Mouse (Mus musculus): ENCODE data around the gene Olfr419.
A peak's percentile ranks its signal among the peaks of the same experiment; 100 is the strongest.

The Olfr419 gene

DNA sequence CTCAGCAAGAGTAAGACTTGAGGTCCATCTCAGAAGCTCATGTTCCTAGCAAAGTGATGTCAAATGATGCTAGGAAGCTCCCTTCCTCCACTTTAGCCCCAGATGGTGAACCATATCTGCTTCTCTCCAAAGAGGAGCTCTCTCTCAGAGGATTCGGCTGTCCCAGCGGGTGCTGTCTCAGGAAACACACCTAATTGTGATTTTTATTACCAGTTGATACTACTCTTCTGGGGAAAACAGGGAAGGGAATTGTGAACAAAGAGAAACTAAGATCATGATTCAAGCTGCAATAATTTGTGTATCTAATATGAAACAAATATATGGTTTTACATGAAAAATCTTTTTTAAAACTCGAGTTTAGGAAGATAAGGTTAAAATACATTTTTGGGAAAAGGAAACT is at the start of gene Olfr419:
Gene Olfr419, minus strand, starts transcription at position 101 of the 400 bp plus-strand sequence.
- no peak for DNase-seq (ENCODE audit: inconsistent ontology term)

DNA sequence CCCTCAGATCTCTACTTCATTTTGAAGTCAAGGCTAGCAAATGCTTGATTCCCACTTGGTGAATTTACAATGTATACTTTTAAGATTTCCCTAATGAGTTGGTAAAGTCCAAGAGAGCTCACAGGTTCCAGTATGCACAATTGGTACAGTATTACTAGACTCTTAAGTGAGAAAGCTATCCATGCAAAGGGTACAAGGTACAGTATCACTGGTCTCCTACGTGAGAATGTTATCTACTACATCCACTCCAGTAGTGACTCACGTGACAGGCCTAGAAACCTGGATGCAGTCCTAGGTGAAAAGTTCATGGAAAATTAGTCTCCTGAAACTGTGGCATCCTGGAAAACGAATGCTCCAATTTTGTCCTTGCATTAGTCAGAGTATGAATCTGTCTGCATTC is 18.8 kb upstream of the Olfr419 start:
- DNase-seq (ENCODE audit: inconsistent ontology term): no peak

DNA sequence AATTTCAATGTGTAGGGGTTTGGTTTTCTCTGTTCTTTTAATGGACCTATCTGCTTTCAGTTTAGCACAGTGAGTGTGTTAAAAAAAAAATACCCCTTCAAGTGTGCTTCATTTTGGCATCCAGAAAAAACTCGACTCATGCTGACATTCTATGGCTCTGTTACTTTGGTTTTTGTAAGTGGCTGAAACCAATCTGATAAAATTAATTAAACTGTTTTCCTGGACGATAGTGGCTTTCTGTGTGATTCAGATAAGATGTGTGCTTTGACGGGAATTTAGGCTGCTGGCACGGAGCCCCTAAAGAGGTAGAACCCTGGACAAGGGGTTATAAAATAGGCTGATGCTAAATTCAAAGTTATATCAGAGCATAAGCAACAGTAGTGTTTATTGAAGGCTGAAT is 17.3 kb upstream of the Olfr419 start:
- no peak for DNase-seq (ENCODE audit: inconsistent ontology term)

DNA sequence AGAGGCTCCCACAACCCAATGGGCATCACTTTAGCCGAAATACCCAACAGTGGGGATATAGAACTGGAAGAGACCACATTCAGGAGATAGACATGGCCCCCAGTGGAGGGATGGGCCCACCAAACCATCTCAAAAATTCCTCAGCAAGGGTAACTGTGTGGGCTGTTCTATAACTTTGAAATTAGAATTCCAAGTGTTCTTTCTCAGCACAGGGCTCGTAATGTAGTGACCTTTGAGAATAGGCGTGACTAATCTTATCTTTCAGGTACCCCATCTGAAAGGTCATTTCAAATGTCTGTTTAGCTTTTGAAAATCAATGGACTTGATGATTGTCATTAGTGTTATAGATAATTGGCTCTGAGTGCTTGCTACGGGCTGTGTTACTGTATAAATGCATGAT is 16.0 kb upstream of the Olfr419 start:
- DNase-seq (ENCODE audit: inconsistent ontology term): no peak

DNA sequence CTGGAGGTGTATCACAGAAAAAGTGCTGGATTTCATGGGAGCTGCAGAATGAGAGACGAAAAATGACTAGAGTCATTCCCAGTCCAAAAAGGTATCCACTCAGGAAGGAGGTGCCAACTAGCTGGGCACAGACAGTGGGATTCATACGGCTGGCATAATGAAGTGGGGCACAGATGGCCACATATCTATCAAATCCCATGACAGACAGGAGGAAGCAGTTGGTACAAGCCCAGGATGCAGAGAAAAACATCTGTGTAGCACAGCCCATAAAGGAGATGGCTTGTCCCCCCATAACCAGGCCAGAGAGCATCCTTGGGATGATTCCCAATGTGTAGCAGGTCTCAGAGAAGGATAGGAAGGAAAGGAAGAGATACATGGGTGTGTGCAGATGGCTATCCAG is 1.5 kb downstream of the Olfr419 start:
- no peak for DNase-seq (ENCODE audit: inconsistent ontology term)

DNA sequence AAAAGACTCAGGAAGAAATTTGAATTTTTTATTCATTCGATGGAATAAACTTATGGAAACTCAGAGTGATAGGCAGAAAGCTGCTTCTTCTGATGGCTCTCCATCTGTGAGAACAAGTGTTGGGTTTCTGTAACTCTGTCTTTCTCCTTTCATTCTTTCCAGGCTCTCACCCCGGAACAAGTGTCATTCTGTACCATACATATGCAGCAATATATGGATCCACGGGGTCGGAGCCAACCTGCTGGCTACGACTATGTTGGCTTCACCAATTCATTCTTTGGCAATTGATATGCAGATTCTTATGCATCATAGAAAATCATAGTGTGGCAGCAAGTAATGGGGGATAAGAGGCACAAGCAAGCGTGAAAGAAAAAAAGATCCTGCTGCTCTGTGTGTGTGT is 4.7 kb downstream of the Olfr419 start:
- no peak for DNase-seq (ENCODE audit: inconsistent ontology term)

DNA sequence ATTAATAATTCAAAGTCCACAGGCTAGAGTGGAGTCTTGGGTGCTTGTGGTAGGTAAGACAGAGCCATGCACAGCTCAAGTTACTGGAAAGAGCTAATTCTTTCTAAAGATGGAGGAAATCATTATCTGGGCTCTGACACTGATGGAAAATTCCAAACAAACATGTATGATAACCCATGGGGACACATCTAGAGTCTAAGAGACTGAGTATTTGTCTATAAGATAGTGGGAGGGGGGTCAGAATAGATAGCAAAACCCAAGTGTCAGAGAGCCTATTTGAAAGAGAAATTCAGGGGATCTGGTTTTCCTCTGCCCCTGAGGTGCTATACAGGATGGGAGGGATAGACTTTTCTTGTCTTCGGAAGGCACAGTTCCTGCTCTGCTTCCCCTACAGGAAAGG is 5.8 kb downstream of the Olfr419 start:
- no peak for DNase-seq (ENCODE audit: inconsistent ontology term)

DNA sequence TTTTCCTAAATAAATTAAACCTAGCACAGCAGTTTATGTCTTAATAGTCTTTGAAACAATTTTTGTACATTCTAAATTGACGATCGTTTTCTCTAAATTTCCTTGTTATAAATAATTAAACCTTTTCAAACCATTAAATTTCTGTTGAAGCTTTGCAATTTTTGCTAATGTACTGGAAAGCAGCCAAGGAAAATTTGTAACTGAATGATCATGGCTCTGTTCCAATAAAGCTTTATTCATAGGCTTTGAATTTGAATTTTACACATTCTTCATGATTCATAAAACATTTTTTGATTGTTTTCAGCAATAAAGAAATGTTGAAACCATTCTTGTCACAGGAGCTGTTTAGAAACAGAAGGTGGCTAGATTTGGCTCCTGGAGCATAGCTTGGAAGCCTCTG is 7.2 kb downstream of the Olfr419 start:
- peak; percentile 90 for DNase-seq (ENCODE audit: inconsistent ontology term)

DNA sequence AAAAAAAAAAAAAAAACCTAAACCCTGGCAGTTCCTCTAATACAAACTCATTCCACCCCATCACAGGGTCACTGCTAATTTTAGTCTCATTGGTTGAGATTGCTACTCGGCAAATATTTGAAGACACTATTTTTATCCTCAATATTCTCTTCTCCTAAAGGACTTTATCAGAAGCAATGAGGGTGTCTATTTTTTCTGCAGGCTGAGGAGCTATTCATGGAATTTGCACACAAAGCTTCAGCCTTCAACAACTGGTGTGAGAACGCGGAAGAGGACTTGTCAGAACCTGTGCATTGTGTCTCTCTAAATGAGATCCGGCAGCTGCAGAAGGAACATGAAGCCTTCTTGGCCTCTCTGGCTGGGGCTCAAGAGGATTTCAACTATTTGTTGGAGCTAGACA is 11.9 kb downstream of the Olfr419 start:
- DNase-seq (ENCODE audit: inconsistent ontology term): no peak

DNA sequence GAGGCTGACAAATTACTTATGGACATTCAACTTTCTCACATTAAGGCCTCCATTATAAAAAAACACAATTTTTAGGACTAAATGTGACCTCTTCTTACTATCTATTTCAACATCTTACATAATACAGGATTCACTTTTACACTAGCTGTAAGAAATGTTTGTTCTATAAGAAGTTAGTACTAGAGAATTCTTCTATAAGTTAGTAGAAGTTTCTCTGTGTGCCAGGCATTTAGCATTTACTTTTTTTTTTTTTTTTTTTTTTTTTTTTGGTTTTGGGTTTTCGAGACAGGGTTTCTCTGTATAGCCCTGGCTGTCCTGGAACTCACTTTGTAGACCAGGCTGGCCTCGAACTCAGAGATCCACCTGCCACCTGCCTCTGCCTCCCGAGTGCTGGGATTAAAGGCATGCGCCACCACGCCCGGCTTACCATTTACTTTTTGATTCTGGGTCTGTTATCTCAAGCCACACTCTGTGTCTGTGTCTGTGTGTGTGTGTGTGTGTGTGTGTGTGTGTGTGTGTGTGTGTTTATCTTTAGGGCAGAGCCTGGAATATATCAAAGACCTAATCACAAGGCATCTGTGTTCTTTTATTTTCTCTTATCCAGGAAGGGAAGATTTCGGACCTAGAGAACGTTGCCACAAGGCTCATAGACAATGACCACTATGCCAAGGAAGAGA is 35.2 kb downstream of the Olfr419 start:
- DNase-seq (ENCODE audit: inconsistent ontology term): no peak

DNA sequence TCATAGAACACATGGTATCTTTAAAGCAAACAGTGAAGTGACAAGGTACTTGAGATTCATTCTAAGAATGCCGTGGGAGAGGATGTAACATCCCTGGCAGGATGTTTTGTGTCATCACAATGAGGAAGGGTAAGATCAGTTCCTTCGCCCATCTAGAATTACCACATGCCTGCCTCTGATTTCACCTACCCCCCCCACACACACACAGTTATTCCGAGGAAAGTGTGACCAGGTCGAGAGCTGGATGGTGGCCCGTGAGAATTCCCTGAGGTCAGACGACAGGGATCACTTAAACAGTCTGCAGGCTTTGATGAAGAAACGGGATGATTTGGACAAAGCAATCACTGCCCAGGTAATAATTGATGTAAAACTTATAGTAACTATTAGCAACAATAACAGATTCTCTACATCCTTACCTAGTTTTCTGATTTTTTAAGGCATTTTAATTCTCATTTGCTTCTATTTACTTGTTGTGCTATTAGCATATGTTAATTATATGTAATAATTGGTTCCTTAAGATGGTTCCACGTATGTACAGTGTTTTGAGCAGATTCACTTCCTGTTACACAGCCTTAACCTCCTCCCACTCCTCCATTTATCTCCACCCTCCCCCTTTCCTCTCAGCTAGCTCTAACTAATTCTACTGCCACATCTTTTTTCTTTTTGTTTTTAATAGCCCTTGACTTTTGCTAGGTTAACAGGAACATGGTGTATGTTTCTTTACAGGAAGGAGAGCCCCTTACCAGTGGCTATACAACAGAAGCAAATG is 36.4 kb downstream of the Olfr419 start:
- DNase-seq (ENCODE audit: inconsistent ontology term): no peak

DNA sequence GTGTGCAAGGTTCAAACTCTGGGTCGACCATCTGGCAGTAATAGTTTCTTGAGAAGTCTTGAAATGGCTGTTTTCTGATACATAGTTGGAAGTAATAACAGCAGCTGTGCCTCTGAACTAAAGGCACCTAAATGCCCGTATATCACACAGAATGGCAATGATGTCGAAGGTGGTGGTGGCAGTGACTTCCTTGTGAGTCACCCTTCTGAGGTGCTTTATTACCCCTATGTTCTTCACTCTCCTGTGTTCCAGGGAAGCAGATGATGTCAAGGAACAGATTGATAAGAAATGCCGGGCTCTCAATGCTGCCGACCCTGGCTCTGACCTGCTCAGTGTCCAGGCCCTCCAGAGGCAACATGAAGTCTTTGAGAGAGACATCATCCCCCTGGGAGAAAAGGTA is 39.6 kb downstream of the Olfr419 start:
- no peak for DNase-seq (ENCODE audit: inconsistent ontology term)

DNA sequence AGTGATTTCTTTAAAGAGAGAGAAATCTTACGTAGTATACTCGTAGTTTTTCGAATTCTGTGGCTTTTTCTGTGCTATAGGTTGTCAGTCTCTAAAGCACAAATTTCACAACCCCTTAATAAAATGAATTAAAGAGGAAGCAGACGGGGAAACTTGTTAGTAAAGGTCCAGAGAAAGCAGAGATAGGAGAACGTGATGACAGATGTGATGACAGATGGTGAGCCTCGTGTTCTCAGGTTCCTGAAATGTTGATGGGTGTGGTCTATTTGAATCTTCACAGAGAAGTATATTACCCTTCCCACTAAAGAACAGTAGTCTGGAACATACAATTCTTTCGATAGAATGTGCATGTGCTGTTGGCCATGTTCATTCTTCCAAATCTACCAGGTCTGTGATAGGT is 47.2 kb downstream of the Olfr419 start:
- DNase-seq (ENCODE audit: inconsistent ontology term): no peak
